Mouse (Mus musculus) MEL-GATA-1-ER (cell line): ENCODE measurements around the gene Ptov1.

ENCODE experiments used
- DNase-seq: peaks from one replicate; pipeline ENCODE4 v3.0.0-alpha.2; 2012; ENCODE audit warnings: low read depth; ENCODE audit errors: extremely low read depth

Ptov1 gene

GRCm38 (mm10) chr7:44840426-44840825 is 29.2 kb downstream of the Ptov1 start:
- no peak for DNase-seq

- DNase-seq = no peak
Measured at GRCm38 (mm10) chr7:44839491-44840191, 29.9 kb downstream of the Ptov1 start.

GRCm38 (mm10) chr7:44839171-44839490 is 30.5 kb downstream of the Ptov1 start:
- no peak for DNase-seq

GRCm38 (mm10) chr7:44838073-44838472 is 31.5 kb downstream of the Ptov1 start:
- DNase-seq = no peak

GRCm38 (mm10) chr7:44836423-44837053 is 33.0 kb downstream of the Ptov1 start:
- no peak for DNase-seq

GRCm38 (mm10) chr7:44836016-44836404 is 33.6 kb downstream of the Ptov1 start:
- no peak for DNase-seq

GRCm38 (mm10) chr7:44835373-44836015 is 34.1 kb downstream of the Ptov1 start:
- no peak for DNase-seq

GRCm38 (mm10) chr7:44832763-44833162 is 36.8 kb downstream of the Ptov1 start:
- no peak for DNase-seq

GRCm38 (mm10) chr7:44828706-44829105 is 40.9 kb downstream of the Ptov1 start:
- no peak for DNase-seq

- no peak for DNase-seq
Measured at GRCm38 (mm10) chr7:44826771-44827170, 42.8 kb downstream of the Ptov1 start.

- no peak for DNase-seq
Measured at GRCm38 (mm10) chr7:44824872-44825271, 44.7 kb downstream of the Ptov1 start.

GRCm38 (mm10) chr7:44823409-44823808 is 46.2 kb downstream of the Ptov1 start:
- no peak for DNase-seq

GRCm38 (mm10) chr7:44821666-44822448 is 47.7 kb downstream of the Ptov1 start:
- DNase-seq = no peak

- no peak for DNase-seq
Measured at GRCm38 (mm10) chr7:44820525-44820924, 49.1 kb downstream of the Ptov1 start.

- DNase-seq = no peak
Measured at GRCm38 (mm10) chr7:44819863-44820262, 49.7 kb downstream of the Ptov1 start.

GRCm38 (mm10) chr7:44819391-44819790 is 50.2 kb downstream of the Ptov1 start:
- DNase-seq = no peak

- DNase-seq = no peak
Measured at GRCm38 (mm10) chr7:44818751-44819235, 50.8 kb downstream of the Ptov1 start.

- no peak for DNase-seq
Measured at GRCm38 (mm10) chr7:44818164-44818563, 51.4 kb downstream of the Ptov1 start.

GRCm38 (mm10) chr7:44817441-44817840 is 52.1 kb downstream of the Ptov1 start:
- no peak for DNase-seq

GRCm38 (mm10) chr7:44816470-44817021 is 53.0 kb downstream of the Ptov1 start, which contains the start of gene Atf5:
Gene Atf5, minus strand, starts transcription at chr7:44816658.
- DNase-seq = peak; percentile 66

GRCm38 (mm10) chr7:44815721-44816469 is 53.7 kb downstream of the Ptov1 start, which contains the start of the genes Nup62 and Il4i1:
Gene Nup62, plus strand, starts transcription at chr7:44816088.
Gene Il4i1, plus strand, starts transcription at chr7:44816387.
- DNase-seq = peak; percentile 98
